Mouse (Mus musculus): ENCODE results near the gene Lancl1. TPM values are rescaled to one million over a fixed set of nuclear protein-coding genes. Genes with fewer than 3 reads are reported as not detected.
A peak's percentile ranks its signal among the peaks of the same experiment; 100 is the strongest.

The Lancl1 gene
- 10 to 100 TPM; 32.3 to 33.8 TPM for total RNA-seq (2021)
- long read RNA-seq, experiment 1, full-length matches to known transcripts, result 16 of 42 reads
- long read RNA-seq, experiment 1, partial matches to known transcripts, result 10 of 42 reads
- long read RNA-seq, experiment 1, other reads (novel, unspliced or antisense), result 16 of 42 reads
- long read RNA-seq, experiment 2, full-length matches to known transcripts, result 21 of 31 reads
- long read RNA-seq, experiment 2, partial matches to known transcripts, result 5 of 31 reads
- long read RNA-seq, experiment 2, other reads (novel, unspliced or antisense), result 5 of 31 reads

- peak; percentile 88 to 91 for DNase-seq
- intact Hi-C loops (cut with DNase I), result no loop called here
Measured at GRCm38 (mm10) chr1:67038246-67038987, at the start of gene Lancl1. Gene Lancl1 (minus strand): TSS chr1:67038872.

GRCm38 (mm10) chr1:67079146-67079545, 40.5 kb upstream of the Lancl1 start:
- intact Hi-C loops (cut with DNase I), result no loop called here
- no peak for DNase-seq

GRCm38 (mm10) chr1:67078666-67079065, 40.0 kb upstream of the Lancl1 start:
- intact Hi-C loops (cut with DNase I), result no loop called here
- DNase-seq, result no peak

GRCm38 (mm10) chr1:67077739-67078138, 39.1 kb upstream of the Lancl1 start:
- intact Hi-C loops (cut with DNase I), result no loop called here
- no peak for DNase-seq

- DNase-seq, result no peak
- intact Hi-C loops (cut with DNase I), result no loop called here
Measured at GRCm38 (mm10) chr1:67067561-67067960, 28.9 kb upstream of the Lancl1 start.

GRCm38 (mm10) chr1:67065347-67066270, 26.9 kb upstream of the Lancl1 start:
- no peak for DNase-seq
- intact Hi-C loops (cut with DNase I), result no loop called here

- intact Hi-C loops (cut with DNase I), result no loop called here
- DNase-seq, result peak; percentile 47 to 75
Measured at GRCm38 (mm10) chr1:67061456-67062085, 22.9 kb upstream of the Lancl1 start.

- intact Hi-C loops (cut with DNase I), result no loop called here
- no peak for DNase-seq
Measured at GRCm38 (mm10) chr1:67055816-67056215, 17.1 kb upstream of the Lancl1 start.

GRCm38 (mm10) chr1:67052721-67053120, 14.0 kb upstream of the Lancl1 start:
- intact Hi-C loops (cut with DNase I), result no loop called here
- DNase-seq, result no peak

- DNase-seq, result no peak
- intact Hi-C loops (cut with DNase I), result no loop called here
Measured at GRCm38 (mm10) chr1:67049600-67049999, 10.9 kb upstream of the Lancl1 start.

- intact Hi-C loops (cut with DNase I), result no loop called here
- DNase-seq, result no peak
Measured at GRCm38 (mm10) chr1:67048696-67049095, 10.0 kb upstream of the Lancl1 start.

GRCm38 (mm10) chr1:67045100-67045499, 6.4 kb upstream of the Lancl1 start:
- no peak for DNase-seq
- intact Hi-C loops (cut with DNase I), result no loop called here

- DNase-seq, result no peak
- intact Hi-C loops (cut with DNase I), result no loop called here
Measured at GRCm38 (mm10) chr1:67042583-67042982, 3.9 kb upstream of the Lancl1 start.

- intact Hi-C loops (cut with DNase I), result no loop called here
Measured at GRCm38 (mm10) chr1:67039083-67039482, 411 bp upstream of the Lancl1 start.

GRCm38 (mm10) chr1:67037198-67037597, 1.5 kb downstream of the Lancl1 start:
- intact Hi-C loops (cut with DNase I), result no loop called here
- DNase-seq, result no peak

More at GRCm38 (mm10) chr1:67039083-67039482, 411 bp upstream of the Lancl1 start:
- DNase-seq, result no peak

- DNase-seq, result no peak
- intact Hi-C loops (cut with DNase I), result no loop called here
Measured at GRCm38 (mm10) chr1:67033278-67033677, 5.4 kb downstream of the Lancl1 start.

- intact Hi-C loops (cut with DNase I), result no loop called here
Measured at GRCm38 (mm10) chr1:67026927-67027511, 11.7 kb downstream of the Lancl1 start.

GRCm38 (mm10) chr1:67026142-67026541, 12.5 kb downstream of the Lancl1 start:
- no peak for DNase-seq
- intact Hi-C loops (cut with DNase I), result no loop called here

More at GRCm38 (mm10) chr1:67026927-67027511, 11.7 kb downstream of the Lancl1 start:
- no peak for DNase-seq

- intact Hi-C loops (cut with DNase I), result no loop called here
- no peak for DNase-seq
Measured at GRCm38 (mm10) chr1:67022767-67023166, 15.9 kb downstream of the Lancl1 start.

GRCm38 (mm10) chr1:67022051-67022450, 16.6 kb downstream of the Lancl1 start:
- no peak for DNase-seq
- intact Hi-C loops (cut with DNase I), result no loop called here
